Mouse (Mus musculus) fat pad, adult 2 months (tissue): ENCODE results near the gene Galnt12.
"Not testable (repeated sequence)": the region's sequence is repeated elsewhere in the genome, so short reads cannot be mapped to it uniquely, and the experiment has no call there.

Experiments
- DNase-seq: peaks from one replicate; pipeline ENCODE4 v3.0.0-alpha.2; 2011; ENCODE audit warnings: low read depth, low spot score; ENCODE audit errors: extremely low read depth

The Galnt12 gene

GRCm38 (mm10) chr4:47091493-47092386, at the start of gene Galnt12:
Galnt12 (plus strand) TSS chr4:47091909.
- DNase-seq, result no peak

- no peak for DNase-seq
Measured at GRCm38 (mm10) chr4:47043866-47044265, 47.8 kb upstream of the Galnt12 start.

GRCm38 (mm10) chr4:47046974-47047373, 44.7 kb upstream of the Galnt12 start:
- DNase-seq, result no peak

- DNase-seq, result no peak
Measured at GRCm38 (mm10) chr4:47047765-47048164, 43.9 kb upstream of the Galnt12 start.

GRCm38 (mm10) chr4:47049216-47049615, 42.5 kb upstream of the Galnt12 start:
- no peak for DNase-seq

GRCm38 (mm10) chr4:47050167-47050566, 41.5 kb upstream of the Galnt12 start:
- DNase-seq, result no peak

- DNase-seq, result no peak
Measured at GRCm38 (mm10) chr4:47050642-47051381, 40.9 kb upstream of the Galnt12 start.

- no peak for DNase-seq
Measured at GRCm38 (mm10) chr4:47051905-47052304, 39.8 kb upstream of the Galnt12 start.

- not testable (repeated sequence) for DNase-seq
Measured at GRCm38 (mm10) chr4:47055170-47055569, 36.5 kb upstream of the Galnt12 start.

GRCm38 (mm10) chr4:47055570-47056080, 36.1 kb upstream of the Galnt12 start:
- no peak for DNase-seq

- DNase-seq, result no peak
Measured at GRCm38 (mm10) chr4:47056791-47057509, 34.8 kb upstream of the Galnt12 start, which contains the start of gene Anks6. Anks6 (minus strand) TSS chr4:47057427.

GRCm38 (mm10) chr4:47057510-47058325, 34.0 kb upstream of the Galnt12 start:
- DNase-seq, result no peak

- no peak for DNase-seq
Measured at GRCm38 (mm10) chr4:47060900-47061299, 30.8 kb upstream of the Galnt12 start.

- no peak for DNase-seq
Measured at GRCm38 (mm10) chr4:47075054-47075453, 16.7 kb upstream of the Galnt12 start.

- no peak for DNase-seq
Measured at GRCm38 (mm10) chr4:47079997-47080646, 11.6 kb upstream of the Galnt12 start.

- DNase-seq, result no peak
Measured at GRCm38 (mm10) chr4:47080647-47081010, 11.1 kb upstream of the Galnt12 start.

- no peak for DNase-seq
Measured at GRCm38 (mm10) chr4:47083824-47084223, 7.9 kb upstream of the Galnt12 start.

- DNase-seq, result no peak
Measured at GRCm38 (mm10) chr4:47088671-47089070, 3.0 kb upstream of the Galnt12 start.

- DNase-seq, result no peak
Measured at GRCm38 (mm10) chr4:47092387-47093021, 795 bp downstream of the Galnt12 start.
